Comparison of ENCODE assay signal across 9 mouse cellular contexts in the genomic region with DNA sequence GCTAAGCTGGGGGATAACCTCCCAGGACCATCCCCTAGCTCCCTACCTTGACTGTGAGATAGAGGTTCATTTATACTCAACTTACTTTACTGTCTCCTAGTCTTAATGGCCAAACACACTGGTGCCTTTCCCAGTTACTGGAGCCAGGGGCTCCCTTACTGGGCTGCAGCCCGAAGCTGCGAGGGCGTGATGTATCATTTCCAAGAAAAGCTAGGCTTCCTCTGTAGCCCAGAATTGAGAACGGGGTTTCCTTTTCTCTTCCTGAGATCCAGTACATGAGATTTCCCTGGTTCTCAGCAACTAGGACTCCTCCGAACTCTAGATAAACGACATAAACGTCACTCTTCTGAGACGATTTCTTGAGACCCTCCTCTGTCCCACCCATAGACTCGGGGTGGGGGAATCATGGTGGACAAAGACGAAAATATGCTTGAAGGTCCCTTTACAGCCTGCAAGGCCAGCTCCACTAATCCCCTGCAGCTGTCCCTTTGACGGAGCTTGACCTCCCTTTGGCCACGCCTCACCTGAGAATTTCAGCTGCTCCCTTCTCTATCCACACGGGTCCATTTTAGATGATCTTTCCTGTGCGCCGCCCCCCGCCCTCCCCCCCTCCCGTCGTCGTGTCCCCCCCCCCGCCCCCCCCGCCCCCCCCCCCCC. TPM values are rescaled to one million over a fixed set of nuclear protein-coding genes. Genes with fewer than 3 reads are reported as not detected.
DNase-seq lines count a peak whose midpoint lies in the region; ATAC-seq and TF ChIP-seq lines count a peak whose summit lies in the region.
"Had no signal": no experiment of that assay in that cellular context is flagged by ENCODE, and none has a peak within 500 bp of the region (broad histone marks: within the 10 kb centered on the region; RNA-seq: fewer than 3 reads in every experiment).

No protein-coding gene starts in this region.

- DNase-seq in gastrocnemius, adult 2 months: no peak
- no peak for DNase-seq in gastrocnemius, postnatal 36 days
- DNase-seq in lung, embryonic 14.5 days: no peak
- no peak for DNase-seq in lung, postnatal 10 days
- DNase-seq in heart, postnatal 10 days: peak; percentile 40 to 43
- DNase-seq in urinary bladder, adult 18-20 months (ENCODE audit: low spot score in 2 of 2): no peak
- DNase-seq: kidney, adult 11 months had no signal

- H3K79me2 ChIP-seq in myocyte (ENCODE audit: control insufficient read depth, insufficient read depth): no peaks in the 10 kb centered on the region

- no peak overlapping the region for H3ac ChIP-seq in myocyte (ENCODE audit: control insufficient read depth, insufficient read length)

- peak overlapping the region; percentile 73 for H3K27ac ChIP-seq in gastrocnemius, adult 2 months
- H3K27ac ChIP-seq in lung, embryonic 14.5 days (ENCODE audit: low read depth): no peak overlapping the region

- H3K4me3 ChIP-seq in gastrocnemius, adult 2 months: peak overlapping the region; percentile 66
- no peak overlapping the region for H3K4me3 ChIP-seq in lung, embryonic 14.5 days (ENCODE audit: low read depth, low read length)
- no peak overlapping the region for H3K4me3 ChIP-seq in myocyte

- H3K4me1 ChIP-seq in lung, embryonic 14.5 days (ENCODE audit: insufficient read depth): no peaks in the 10 kb centered on the region

- H3K9me3 ChIP-seq in lung, embryonic 14.5 days (ENCODE audit: low read depth, low read length): no peaks in the 10 kb centered on the region

- intact Hi-C loops in gastrocnemius, adult 2 months (cut with DNase I): no loop called here
- intact Hi-C loops in gastrocnemius, postnatal 36 days (cut with DNase I): no loop called here
- intact Hi-C loops in heart, postnatal 10 days (cut with DNase I): no loop called here

- no peaks in the 10 kb centered on the region for H3K27me3 ChIP-seq in lung, embryonic 14.5 days (ENCODE audit: insufficient read depth, low read length)
- no peaks in the 10 kb centered on the region for H3K27me3 ChIP-seq in myocyte (ENCODE audit: control insufficient read depth, insufficient read depth, insufficient read length)

- H3K4me2 ChIP-seq in lung, embryonic 14.5 days: peak overlapping the region; percentile 41; the same call in 1 of the 2 replicates
- H3K4me2 ChIP-seq in myocyte (ENCODE audit: low read depth): peak overlapping the region; percentile 69

- no peaks in the 10 kb centered on the region for H3K36me3 ChIP-seq in lung, embryonic 14.5 days (ENCODE audit: insufficient read depth)
- no peaks in the 10 kb centered on the region for H3K36me3 ChIP-seq in myocyte (ENCODE audit: control insufficient read depth, insufficient read depth)

- WGBS in lung, embryonic 14.5 days: 33% methylated on average over 16 of the region's 21 CpGs

- TF ChIP-seq CTCF in gastrocnemius, adult 2 months (IDR thresholded peaks at IDR 0.05): no peak; the same call in 1 of the 2 replicates
- TF ChIP-seq CTCF in lung, embryonic 14.5 days (IDR thresholded peaks at IDR 0.05; ENCODE audit: low read depth): no peak

- TF ChIP-seq POLR2A in myocyte (IDR thresholded peaks at IDR 0.05; ENCODE audit: insufficient read length, low read depth): no peak

- ATAC-seq in lung, embryonic 14.5 days (ENCODE audit: insufficient read depth): no peak
- ATAC-seq in granulocyte monocyte progenitor cell, adult 5-6 weeks (replicated peaks; ENCODE audit: poor library complexity, severe bottlenecking): no peak

- H3K9ac ChIP-seq in lung, embryonic 14.5 days: no peak overlapping the region

TF ChIP-seq in myocyte, 11 proteins besides CTCF, POLR2A, EP300 and RAD21:
- TF ChIP-seq MYOG (IDR thresholded peaks at IDR 0.05; ENCODE audit: control insufficient read depth in 1 of 3, insufficient read depth in 1 of 3, insufficient read length in 2 of 3, low read depth in 2 of 3): peak; percentile 72 to 97 (median 87)
- TF ChIP-seq E2F4 (IDR thresholded peaks at IDR 0.05; ENCODE audit: insufficient read depth): no peak
- peak; percentile 68 for TF ChIP-seq TCF12 (IDR thresholded peaks at IDR 0.05; ENCODE audit: insufficient read depth, poor library complexity, severe bottlenecking)
- peak; percentile 70 for TF ChIP-seq TCF3 (IDR thresholded peaks at IDR 0.05; ENCODE audit: insufficient read length, low read depth)
- TF ChIP-seq MYOD1 (IDR thresholded peaks at IDR 0.05; ENCODE audit: control insufficient read depth in 1 of 3, insufficient read length in 2 of 3, low read depth in 2 of 3): peak in 2 of 3 experiments; percentile 67 to 92

RNA-seq across cellular contexts. Expression of a gene that starts 28.5 kb away (rescaled TPM):
- 100 to 1,000 TPM; 195 to 263 TPM for total RNA-seq in gastrocnemius, adult 2 months (2021)
- total RNA-seq in gastrocnemius, postnatal 36 days (2021): 100 to 1,000 TPM; 214 to 221 TPM
- polyA plus RNA-seq in lung, embryonic 14.5 days (2014; fragmentation: Nextera tagmentation; extraction: Ambion mirVana): 213 and 215 TPM in 2 replicates
- total RNA-seq in heart, postnatal 10 days (2021): 100 to 1,000 TPM; 387 to 411 TPM
- polyA plus RNA-seq in myocyte (2012; fragmentation: generic; extraction: Trizol): 491 TPM
- total RNA-seq in granulocyte monocyte progenitor cell, adult 5-6 weeks (2014; fragmentation: Nextera tagmentation): 58.5 and 63.6 TPM in 2 replicates
- total RNA-seq in granulocyte monocyte progenitor cell, adult 5-6 weeks (2017): 99.7 and 113 TPM in 2 replicates

RNA-seq across cellular contexts. Expression of a gene that starts 54.7 kb away (rescaled TPM):
- under 1 TPM in 1 of 2 experiments, not detected in 1; 0.36 TPM for total RNA-seq in gastrocnemius, adult 2 months (2021)
- under 1 TPM; 0.12 to 0.59 TPM for total RNA-seq in gastrocnemius, postnatal 36 days (2021)
- 0.87 and 1.0 TPM in 2 replicates for polyA plus RNA-seq in lung, embryonic 14.5 days (2014; fragmentation: Nextera tagmentation; extraction: Ambion mirVana)
- under 1 TPM in 1 of 2 experiments, not detected in 1; 0.07 TPM for total RNA-seq in heart, postnatal 10 days (2021)
- 0.01 TPM for polyA plus RNA-seq in myocyte (2012; fragmentation: generic; extraction: Trizol)
- not detected in 2 replicates for total RNA-seq in granulocyte monocyte progenitor cell, adult 5-6 weeks (2014; fragmentation: Nextera tagmentation)
- total RNA-seq in granulocyte monocyte progenitor cell, adult 5-6 weeks (2017): not detected in 2 replicates

Comparison
In these comparisons a context has a peak if more than half of its experiments do, and no peak if none do; other contexts are left out.
1. DNase-seq: peak in heart, postnatal 10 days (2 of 2); none in gastrocnemius, adult 2 months (single experiment), gastrocnemius, postnatal 36 days (0 of 2), lung, embryonic 14.5 days (single experiment), lung, postnatal 10 days (single experiment) and urinary bladder, adult 18-20 months (0 of 2).